Mouse (Mus musculus): ENCODE results near the gene Smyd2. TPM values are rescaled to one million over a fixed set of nuclear protein-coding genes. Genes with fewer than 3 reads are reported as not detected.

Smyd2 gene
- total and polyA plus RNA-seq, 2 experiments from 2014 or later: 75.9 to 109 TPM

GRCm38 (mm10) chr1:189873591-189873990 lies 48.6 kb downstream of the Smyd2 start:
- 85% methylated on average over 8 of the region's 8 CpGs for WGBS
- TF ChIP-seq CTCF (IDR thresholded peaks at IDR 0.05; ENCODE audit: low read depth): no peak

GRCm38 (mm10) chr1:189872050-189872449 lies 50.1 kb downstream of the Smyd2 start:
- Histone ChIP-seq H3K4me2 (ENCODE audit: low read depth) (no peak overlapping the region), H3K27me3 (ENCODE audit: insufficient read depth, low read length) (no peaks in the 10 kb centered on the region), H3K36me3 (ENCODE audit: insufficient read depth) (no peaks in the 10 kb centered on the region), H3K9ac (no peak overlapping the region), H3K9me3 (ENCODE audit: low read length) (no peaks in the 10 kb centered on the region), H3K4me3 (ENCODE audit: low read depth, low read length) (no peak overlapping the region), H3K4me1 (ENCODE audit: insufficient read depth) (no peaks in the 10 kb centered on the region), H3K27ac (ENCODE audit: low read depth, low read length) (no peak overlapping the region)
- ATAC-seq (no peak), DNase-seq (no peak)
- 65% methylated on average over 4 of the region's 4 CpGs for WGBS
- no peak for TF ChIP-seq CTCF (IDR thresholded peaks at IDR 0.05; ENCODE audit: low read depth)

More at GRCm38 (mm10) chr1:189873591-189873990, 48.6 kb downstream of the Smyd2 start:
- no peaks in the 10 kb centered on the region for H3K36me3 ChIP-seq (ENCODE audit: insufficient read depth)
- H3K9me3 ChIP-seq (ENCODE audit: low read length): no peaks in the 10 kb centered on the region
- H3K4me3 ChIP-seq (ENCODE audit: low read depth, low read length): no peak overlapping the region
- H3K27ac ChIP-seq (ENCODE audit: low read depth, low read length): no peak overlapping the region
- no peaks in the 10 kb centered on the region for H3K27me3 ChIP-seq (ENCODE audit: insufficient read depth, low read length)
- H3K4me2 ChIP-seq (ENCODE audit: low read depth): no peak overlapping the region
- H3K4me1 ChIP-seq (ENCODE audit: insufficient read depth): no peaks in the 10 kb centered on the region
- ATAC-seq: no peak
- no peak overlapping the region for H3K9ac ChIP-seq
- no peak for DNase-seq

GRCm38 (mm10) chr1:189871625-189872024 lies 50.5 kb downstream of the Smyd2 start:
- no peak for TF ChIP-seq CTCF (IDR thresholded peaks at IDR 0.05; ENCODE audit: low read depth)
- Histone ChIP-seq H3K4me1 (ENCODE audit: insufficient read depth) (no peaks in the 10 kb centered on the region), H3K4me2 (ENCODE audit: low read depth) (no peak overlapping the region), H3K27ac (ENCODE audit: low read depth, low read length) (no peak overlapping the region), H3K4me3 (ENCODE audit: low read depth, low read length) (no peak overlapping the region), H3K9ac (no peak overlapping the region), H3K36me3 (ENCODE audit: insufficient read depth) (no peaks in the 10 kb centered on the region), H3K9me3 (ENCODE audit: low read length) (no peaks in the 10 kb centered on the region), H3K27me3 (ENCODE audit: insufficient read depth, low read length) (no peaks in the 10 kb centered on the region)
- ATAC-seq (no peak), DNase-seq (no peak)
- 92% methylated on average over 8 of the region's 8 CpGs for WGBS

GRCm38 (mm10) chr1:189870539-189870938 lies 51.6 kb downstream of the Smyd2 start:
- H3K27me3 ChIP-seq (ENCODE audit: insufficient read depth, low read length): no peaks in the 10 kb centered on the region

GRCm38 (mm10) chr1:189869651-189870270 lies 52.4 kb downstream of the Smyd2 start:
- Histone ChIP-seq H3K9ac (no peak overlapping the region), H3K36me3 (ENCODE audit: insufficient read depth) (no peaks in the 10 kb centered on the region), H3K27ac (ENCODE audit: low read depth, low read length) (no peak overlapping the region), H3K4me2 (ENCODE audit: low read depth) (no peak overlapping the region), H3K4me1 (ENCODE audit: insufficient read depth) (peaks cover 4% of the 10 kb centered on the region; the same call in 1 of the 2 replicates), H3K4me3 (ENCODE audit: low read depth, low read length) (no peak overlapping the region), H3K9me3 (ENCODE audit: low read length) (no peaks in the 10 kb centered on the region), H3K27me3 (ENCODE audit: insufficient read depth, low read length) (no peaks in the 10 kb centered on the region)
- DNase-seq: no peak
- peak; percentile 6; the same call in 1 of the 2 replicates for TF ChIP-seq CTCF (IDR thresholded peaks at IDR 0.05; ENCODE audit: low read depth)
- 91% methylated on average over 18 of the region's 18 CpGs for WGBS
- ATAC-seq: no peak

More at GRCm38 (mm10) chr1:189870539-189870938, 51.6 kb downstream of the Smyd2 start:
- no peaks in the 10 kb centered on the region for H3K9me3 ChIP-seq (ENCODE audit: low read length)
- no peaks in the 10 kb centered on the region for H3K36me3 ChIP-seq (ENCODE audit: insufficient read depth)
- DNase-seq (no peak), ATAC-seq (no peak)
- 87% methylated on average over 8 of the region's 8 CpGs for WGBS
- no peak overlapping the region for H3K27ac ChIP-seq (ENCODE audit: low read depth, low read length)
- H3K4me3 ChIP-seq (ENCODE audit: low read depth, low read length): no peak overlapping the region
- H3K4me1 ChIP-seq (ENCODE audit: insufficient read depth): no peaks in the 10 kb centered on the region; the same call in 1 of the 2 replicates
- TF ChIP-seq CTCF (IDR thresholded peaks at IDR 0.05; ENCODE audit: low read depth): peak; percentile 24; the same call in 1 of the 2 replicates
- H3K4me2 ChIP-seq (ENCODE audit: low read depth): no peak overlapping the region
- no peak overlapping the region for H3K9ac ChIP-seq

- Histone ChIP-seq H3K9me3 (ENCODE audit: low read length) (no peaks in the 10 kb centered on the region), H3K36me3 (ENCODE audit: insufficient read depth) (no peaks in the 10 kb centered on the region), H3K27me3 (ENCODE audit: insufficient read depth, low read length) (no peaks in the 10 kb centered on the region), H3K9ac (no peak overlapping the region), H3K4me3 (ENCODE audit: low read depth, low read length) (no peak overlapping the region), H3K4me2 (ENCODE audit: low read depth) (no peak overlapping the region), H3K27ac (ENCODE audit: low read depth, low read length) (no peak overlapping the region), H3K4me1 (ENCODE audit: insufficient read depth) (peaks cover 4% of the 10 kb centered on the region; the same call in 1 of the 2 replicates)
- ATAC-seq: no peak
- 87% methylated on average over 10 of the region's 10 CpGs for WGBS
- no peak for DNase-seq
- TF ChIP-seq CTCF (IDR thresholded peaks at IDR 0.05; ENCODE audit: low read depth): no peak
These were observed 54.1 kb downstream of the Smyd2 start for GRCm38 (mm10) chr1:189868036-189868435.

GRCm38 (mm10) chr1:189867497-189867896 lies 54.7 kb downstream of the Smyd2 start:
- Histone ChIP-seq H3K27me3 (ENCODE audit: insufficient read depth, low read length) (no peaks in the 10 kb centered on the region), H3K9me3 (ENCODE audit: low read length) (no peaks in the 10 kb centered on the region), H3K4me2 (ENCODE audit: low read depth) (no peak overlapping the region), H3K27ac (ENCODE audit: low read depth, low read length) (no peak overlapping the region), H3K4me3 (ENCODE audit: low read depth, low read length) (no peak overlapping the region), H3K4me1 (ENCODE audit: insufficient read depth) (peaks cover 4% of the 10 kb centered on the region; the same call in 1 of the 2 replicates), H3K9ac (no peak overlapping the region), H3K36me3 (ENCODE audit: insufficient read depth) (no peaks in the 10 kb centered on the region)
- TF ChIP-seq CTCF (IDR thresholded peaks at IDR 0.05; ENCODE audit: low read depth): no peak
- DNase-seq: no peak
- 64% methylated on average over 9 of the region's 9 CpGs for WGBS
- ATAC-seq: no peak
